Mouse (Mus musculus): ENCODE measurements at regions not wholly inside any gene's neighbourhood (a gene's known extent, or its start where the extent isn't known, plus 50 kb on each side); places are given as distances from the start of the nearest gene placed in this dataset.

GRCm38 (mm10) chr2:131666841-131667364 lies 104.8 kb upstream of the Adra1d start:
- no peak for TF ChIP-seq GATA1 (IDR thresholded peaks at IDR 0.05; ENCODE audit: borderline replicate concordance, low read length)
- no peak for TF ChIP-seq FLI1 (IDR thresholded peaks at IDR 0.05; ENCODE audit: low read length)

All from megakaryocyte, embryonic 14.5 days (primary cell).